Mouse (Mus musculus) embryonic facial prominence, embryonic 14.5 days (tissue): ENCODE measurements around the gene Agpat3. TPM values are rescaled to one million over a fixed set of nuclear protein-coding genes. Genes with fewer than 3 reads are reported as not detected.
A peak's percentile ranks its signal among the peaks of the same experiment; 100 is the strongest.

Source experiments
- ATAC-seq: fragments of 200-750 bp; cut with Nextera tagmentation; 2 replicates; pipeline ENCODE4 v1.8.0; 2017; ENCODE audit warnings: low read depth, moderate number of reproducible peaks, moderate TSS enrichment
- DNase-seq: peaks from one replicate; pipeline ENCODE4 v3.0.0-alpha.2; 2015; ENCODE audit warnings: low spot score
- H3K27ac ChIP-seq: fragments of 300-500 bp; sonication (generic); replicated peaks from 2 replicates; pipeline ENCODE4 v1.5.1; 2014; ENCODE audit warnings: low read depth, mild to moderate bottlenecking, low read length, moderate library complexity
- H3K27me3 ChIP-seq: fragments of 300-500 bp; sonication (generic); replicated peaks from 2 replicates; pipeline ENCODE4 v1.6.1; 2014; ENCODE audit warnings: low read length; ENCODE audit not compliant: control insufficient read depth, insufficient read depth
- H3K36me3 ChIP-seq: fragments of 300-500 bp; sonication (generic); 2 replicates; pipeline ENCODE4 v1.6.1; 2014; ENCODE audit warnings: low read length, mixed read lengths; ENCODE audit not compliant: control insufficient read depth, insufficient read depth
- H3K4me1 ChIP-seq: fragments of 300-500 bp; sonication (generic); 2 replicates; pipeline ENCODE4 v1.6.1; 2014; ENCODE audit warnings: antibody characterized with exemption, low read length; ENCODE audit not compliant: control insufficient read depth, insufficient read depth
- H3K4me2 ChIP-seq: fragments of 300-500 bp; sonication (generic); 2 replicates; pipeline ENCODE4 v1.6.1; 2014; ENCODE audit warnings: low read depth, mild to moderate bottlenecking, low read length, moderate library complexity, mixed read lengths
- H3K4me3 ChIP-seq: fragments of 300-500 bp; sonication (generic); 2 replicates; pipeline ENCODE4 v1.5.1; 2014; ENCODE audit warnings: low read depth, mild to moderate bottlenecking, low read length
- H3K9ac ChIP-seq: fragments of 300-500 bp; sonication (generic); 2 replicates; pipeline ENCODE4 v1.6.1; 2014; ENCODE audit warnings: low read depth, mild to moderate bottlenecking, low read length, moderate library complexity, mixed read lengths
- H3K9me3 ChIP-seq: fragments of 300-500 bp; sonication (generic); 2 replicates; pipeline ENCODE4 v1.6.1; 2016; ENCODE audit warnings: low read length; ENCODE audit not compliant: control insufficient read depth
- WGBS: fragments of 180-500 bp; shearing (Covaris S2); extraction: QIAGEN DNeasy Blood & Tissue Kit; methylation state at CpG from one replicate; pipeline ENCODE4 v1.1.7; 2014; 5-methylcytosine and 5-hydroxymethylcytosine counted together
- polyA plus RNA-seq: library from polyadenylated mRNA; unstranded; fragments of >200 nt; fragmentation: Nextera tagmentation; extraction: Ambion mirVana; gene quantifications from 2 replicates; pipeline ENCODE4 v1.2.1, GENCODE M21; 2014

The Agpat3 gene
- polyA plus RNA-seq, 1 experiment from 2014 or later, result 83.2 TPM

GRCm38 (mm10) chr10:78315145-78315544 is 37.1 kb downstream of the Agpat3 start:
- Histone ChIP-seq H3K27me3 (no peaks in the 10 kb centered on the region), H3K4me1 (no peaks in the 10 kb centered on the region), H3K9me3 (no peaks in the 10 kb centered on the region), H3K9ac (no peak overlapping the region), H3K36me3 (no peaks in the 10 kb centered on the region), H3K4me2 (no peak overlapping the region), H3K4me3 (no peak overlapping the region), H3K27ac (no peak overlapping the region)
- DNase-seq (no peak), ATAC-seq (no peak)
- 71% methylated on average over 1 of the region's 1 CpGs for WGBS

GRCm38 (mm10) chr10:78311886-78312635 is 40.2 kb downstream of the Agpat3 start:
- DNase-seq (peak; percentile 38), ATAC-seq (no peak)
- Histone ChIP-seq H3K27me3 (no peaks in the 10 kb centered on the region), H3K9me3 (no peaks in the 10 kb centered on the region), H3K4me3 (no peak overlapping the region), H3K9ac (no peak overlapping the region), H3K4me2 (no peak overlapping the region), H3K27ac (no peak overlapping the region), H3K4me1 (no peaks in the 10 kb centered on the region), H3K36me3 (no peaks in the 10 kb centered on the region)
- 70% methylated on average over 13 of the region's 13 CpGs for WGBS

- ATAC-seq, result no peak
- H3K27ac ChIP-seq, result no peak overlapping the region
- WGBS, result 42% methylated on average over 5 of the region's 5 CpGs
Measured at GRCm38 (mm10) chr10:78310747-78311267, 41.5 kb downstream of the Agpat3 start.

GRCm38 (mm10) chr10:78308617-78309016 is 43.7 kb downstream of the Agpat3 start:
- Histone ChIP-seq H3K27me3 (no peaks in the 10 kb centered on the region), H3K36me3 (0 out of 2 replicates have a peak, but pooled peaks cover 4% of the 10 kb centered on the region), H3K4me3 (no peak overlapping the region), H3K9ac (no peak overlapping the region), H3K9me3 (no peaks in the 10 kb centered on the region), H3K4me2 (no peak overlapping the region), H3K4me1 (no peaks in the 10 kb centered on the region), H3K27ac (no peak overlapping the region)
- ATAC-seq (no peak), DNase-seq (no peak)
- WGBS, result 27% methylated on average over 2 of the region's 2 CpGs

More at GRCm38 (mm10) chr10:78310747-78311267, 41.5 kb downstream of the Agpat3 start:
- H3K27me3 ChIP-seq, result no peaks in the 10 kb centered on the region
- H3K4me1 ChIP-seq, result no peaks in the 10 kb centered on the region
- no peaks in the 10 kb centered on the region for H3K9me3 ChIP-seq
- no peak overlapping the region for H3K9ac ChIP-seq
- H3K4me2 ChIP-seq, result no peak overlapping the region
- H3K4me3 ChIP-seq, result no peak overlapping the region
- DNase-seq, result no peak
- no peaks in the 10 kb centered on the region for H3K36me3 ChIP-seq

- Histone ChIP-seq H3K4me3 (no peak overlapping the region), H3K4me2 (no peak overlapping the region), H3K9me3 (no peaks in the 10 kb centered on the region), H3K36me3 (0 out of 2 replicates have a peak, but pooled peaks cover 5% of the 10 kb centered on the region), H3K27me3 (no peaks in the 10 kb centered on the region), H3K27ac (no peak overlapping the region), H3K4me1 (no peaks in the 10 kb centered on the region), H3K9ac (no peak overlapping the region)
- WGBS, result 85% methylated on average over 3 of the region's 3 CpGs
- ATAC-seq (no peak), DNase-seq (no peak)
Measured at GRCm38 (mm10) chr10:78307391-78307790, 44.9 kb downstream of the Agpat3 start.

- DNase-seq, result peak; percentile 29
- no peak overlapping the region for H3K27ac ChIP-seq
- 50% methylated on average over 4 of the region's 4 CpGs for WGBS
Measured at GRCm38 (mm10) chr10:78306027-78306426, 46.3 kb downstream of the Agpat3 start.

GRCm38 (mm10) chr10:78304996-78305395 is 47.3 kb downstream of the Agpat3 start:
- H3K27me3 ChIP-seq, result no peaks in the 10 kb centered on the region
- H3K27ac ChIP-seq, result no peak overlapping the region
- H3K9ac ChIP-seq, result no peak overlapping the region
- no peak overlapping the region for H3K4me2 ChIP-seq
- H3K9me3 ChIP-seq, result no peaks in the 10 kb centered on the region
- H3K4me3 ChIP-seq, result no peak overlapping the region
- no peaks in the 10 kb centered on the region for H3K4me1 ChIP-seq
- 35% methylated on average over 3 of the region's 3 CpGs for WGBS
- DNase-seq, result peak; percentile 55
- ATAC-seq, result peak; percentile 64; the same call in 1 of the 2 replicates
- 0 out of 2 replicates have a peak, but pooled peaks cover 5% of the 10 kb centered on the region for H3K36me3 ChIP-seq

More at GRCm38 (mm10) chr10:78306027-78306426, 46.3 kb downstream of the Agpat3 start:
- Histone ChIP-seq H3K4me2 (no peak overlapping the region), H3K4me1 (no peaks in the 10 kb centered on the region), H3K4me3 (no peak overlapping the region), H3K27me3 (no peaks in the 10 kb centered on the region), H3K9me3 (no peaks in the 10 kb centered on the region), H3K9ac (no peak overlapping the region), H3K36me3 (0 out of 2 replicates have a peak, but pooled peaks cover 5% of the 10 kb centered on the region)
- no peak for ATAC-seq

- no peaks in the 10 kb centered on the region for H3K9me3 ChIP-seq
- H3K4me1 ChIP-seq, result no peaks in the 10 kb centered on the region
- no peak for ATAC-seq
- 0 out of 2 replicates have a peak, but pooled peaks cover 5% of the 10 kb centered on the region for H3K36me3 ChIP-seq
- no peak overlapping the region for H3K9ac ChIP-seq
- DNase-seq, result no peak
- 80% methylated on average over 7 of the region's 7 CpGs for WGBS
- no peaks in the 10 kb centered on the region for H3K27me3 ChIP-seq
- H3K27ac ChIP-seq, result no peak overlapping the region
- no peak overlapping the region for H3K4me2 ChIP-seq
- no peak overlapping the region for H3K4me3 ChIP-seq
Measured at GRCm38 (mm10) chr10:78303675-78304074, 48.6 kb downstream of the Agpat3 start.
